Mouse (Mus musculus) MEL (cell line): ENCODE results near the gene Catsperz. TPM values are rescaled to one million over a fixed set of nuclear protein-coding genes. Genes with fewer than 3 reads are reported as not detected.

Source experiments
- DNase-seq: peaks from one replicate; pipeline ENCODE4 v3.0.0; 2011; ENCODE audit warnings: low read depth, low spot score
- H3K27ac ChIP-seq: 2 replicates; pipeline ENCODE4 v1.5.1; 2012; ENCODE audit warnings: low read depth, mild to moderate bottlenecking, control low read depth, low read length, moderate library complexity; ENCODE audit not compliant: control insufficient read depth
- H3K27me3 ChIP-seq, 2 experiments: fragments of 150-350 bp in 1 of 2; sonication (generic) in 1 of 2; 2 replicates each; pipeline ENCODE4 v1.6.1; 2012; ENCODE audit warnings: low read length in 2 of 2, mild to moderate bottlenecking in 2 of 2, improper control_type of control experiment in 1 of 2, moderate library complexity in 1 of 2; ENCODE audit not compliant: insufficient read depth in 2 of 2, control insufficient read depth in 1 of 2
- H3K36me3 ChIP-seq, 2 experiments: 2 replicates each; pipeline ENCODE4 v1.6.1; 2012 to 2014; ENCODE audit warnings: low read length in 2 of 2, improper control_type of control experiment in 1 of 2, inconsistent platforms in 1 of 2, mild to moderate bottlenecking in 1 of 2; ENCODE audit not compliant: insufficient read depth in 2 of 2, control insufficient read depth in 1 of 2
- H3K4me1 ChIP-seq, 2 experiments: fragments of 150-350 bp in 1 of 2; sonication (generic) in 1 of 2; 2 replicates each; pipeline ENCODE4 v1.6.1; 2012; ENCODE audit warnings: low read length in 2 of 2, improper control_type of control experiment in 1 of 2, mild to moderate bottlenecking in 1 of 2; ENCODE audit not compliant: insufficient read depth in 2 of 2, control insufficient read depth in 1 of 2
- H3K4me3 ChIP-seq, 2 experiments: fragments of 150-350 bp in 1 of 2; sonication (generic) in 1 of 2; 2 replicates each; pipeline ENCODE4 v1.5.1; 2012; ENCODE audit warnings: low read depth in 2 of 2, low read length in 2 of 2, mild to moderate bottlenecking in 2 of 2, moderate library complexity in 2 of 2, control low read depth in 1 of 2, improper control_type of control experiment in 1 of 2; ENCODE audit not compliant: control insufficient read depth in 1 of 2, insufficient read depth in 1 of 2
- H3K79me2 ChIP-seq: 2 replicates; pipeline ENCODE4 v1.6.1; 2012; ENCODE audit warnings: mild to moderate bottlenecking, low read length, moderate library complexity; ENCODE audit not compliant: control insufficient read depth, poor library complexity, insufficient read depth
- H3K9ac ChIP-seq: 2 replicates; pipeline ENCODE4 v1.6.1; 2012; ENCODE audit warnings: low read depth, mild to moderate bottlenecking, control low read depth, low read length, moderate library complexity; ENCODE audit not compliant: control insufficient read depth, poor library complexity, severe bottlenecking
- H3K9me3 ChIP-seq: fragments of 150-350 bp; sonication (generic); replicated peaks from 2 replicates; pipeline ENCODE4 v1.6.1; 2012; ENCODE audit warnings: mild to moderate bottlenecking, low read length, improper control_type of control experiment, moderate library complexity; ENCODE audit not compliant: insufficient read depth
- BHLHE40 ChIP-seq: IDR thresholded peaks from 2 replicates; pipeline ENCODE4 v1.6.1; 2012; ENCODE audit warnings: low read depth, mild to moderate bottlenecking, inconsistent platforms, low read length, improper control_type of control experiment, borderline replicate concordance
- CHD2 ChIP-seq: IDR thresholded peaks from 2 replicates; pipeline ENCODE4 v1.6.1; 2011; ENCODE audit warnings: low read length, improper control_type of control experiment
- EP300 ChIP-seq, 2 experiments: IDR thresholded peaks; 2 replicates each; pipeline ENCODE4 v1.6.1; 2011; ENCODE audit warnings: improper control_type of control experiment in 2 of 2, low read length in 2 of 2, low read depth in 1 of 2, mild to moderate bottlenecking in 1 of 2
- GABPA ChIP-seq: IDR thresholded peaks from 2 replicates; pipeline ENCODE4 v1.6.1; 2012; ENCODE audit warnings: low read depth, mild to moderate bottlenecking, inconsistent platforms, low read length, improper control_type of control experiment, moderate library complexity
- HCFC1 ChIP-seq: IDR thresholded peaks from 2 replicates; pipeline ENCODE4 v1.6.1; 2012; ENCODE audit warnings: low read depth, mild to moderate bottlenecking, inconsistent platforms, low read length, improper control_type of control experiment, moderate library complexity
- JUND ChIP-seq: IDR thresholded peaks from 2 replicates; pipeline ENCODE4 v1.6.1; 2011; ENCODE audit warnings: low read depth, mild to moderate bottlenecking, improper control_type of control experiment, low read length
- KAT2A ChIP-seq: conservative IDR thresholded peaks from 2 replicates; pipeline ENCODE4 v1.6.1; 2012; ENCODE audit warnings: low read depth, low read length, improper control_type of control experiment, inconsistent platforms
- MAFK ChIP-seq: IDR thresholded peaks from 2 replicates; pipeline ENCODE4 v1.6.1; 2011; ENCODE audit warnings: low read depth, mild to moderate bottlenecking, low read length, improper control_type of control experiment, borderline replicate concordance
- MAZ ChIP-seq: IDR thresholded peaks from 2 replicates; pipeline ENCODE4 v1.6.1; 2012; ENCODE audit warnings: low read depth, mild to moderate bottlenecking, inconsistent platforms, low read length, improper control_type of control experiment
- MXI1 ChIP-seq: IDR thresholded peaks from 2 replicates; pipeline ENCODE4 v1.6.1; 2011; ENCODE audit warnings: mild to moderate bottlenecking, low read depth, low read length, improper control_type of control experiment
- POLR2AphosphoS5 ChIP-seq: IDR thresholded peaks from 2 replicates; pipeline ENCODE4 v1.6.1; 2012; ENCODE audit warnings: low read depth, borderline replicate concordance, mild to moderate bottlenecking, inconsistent platforms, low read length, moderate library complexity, mixed read lengths
- TCF12 ChIP-seq: IDR thresholded peaks from 2 replicates; pipeline ENCODE4 v1.6.1; 2014; ENCODE audit warnings: low read depth, mild to moderate bottlenecking, inconsistent platforms, low read length, improper control_type of control experiment, moderate library complexity
- USF2 ChIP-seq, 2 experiments: IDR thresholded peaks; 2 replicates each; pipeline ENCODE4 v1.6.1; 2011 to 2012; ENCODE audit warnings: improper control_type of control experiment in 2 of 2, low read length in 2 of 2, borderline replicate concordance in 1 of 2, inconsistent platforms in 1 of 2, low read depth in 1 of 2, mild to moderate bottlenecking in 1 of 2; ENCODE audit not compliant: insufficient read depth in 1 of 2
- ZKSCAN1 ChIP-seq: IDR thresholded peaks from 2 replicates; pipeline ENCODE4 v1.6.1; 2012; ENCODE audit warnings: low read depth, mild to moderate bottlenecking, inconsistent platforms, low read length, improper control_type of control experiment, moderate library complexity
- ZMIZ1 ChIP-seq: IDR thresholded peaks from 2 replicates; pipeline ENCODE4 v1.6.1; 2012; ENCODE audit warnings: low read depth, mild to moderate bottlenecking, inconsistent platforms, low read length, improper control_type of control experiment, moderate library complexity
- polyA plus RNA-seq, 2 experiments: library from polyadenylated mRNA; stranded (reverse) in 1 of 2; unstranded in 1 of 2; fragments of >175 nt in 1 of 2; fragments of >200 nt in 1 of 2; gene quantifications; 2 replicates each; pipeline versions ENCODE4 v1.2.1 to v1.2.4; 2012; ENCODE audit warnings: low replicate concordance in 2 of 2, low read depth in 1 of 2; ENCODE audit not compliant: insufficient read length in 2 of 2, insufficient read depth in 1 of 2, missing spikeins in 1 of 2
- total RNA-seq: library from RNA; depleted of rRNA; stranded (reverse); fragments of 300-350 nt; gene quantifications from 2 replicates; pipeline ENCODE4 v1.2.3, GENCODE M21; 2012

The Catsperz gene
- total and polyA plus RNA-seq, 3 experiments, result 0.65 to 2.4 TPM; not detected in 1

DNA sequence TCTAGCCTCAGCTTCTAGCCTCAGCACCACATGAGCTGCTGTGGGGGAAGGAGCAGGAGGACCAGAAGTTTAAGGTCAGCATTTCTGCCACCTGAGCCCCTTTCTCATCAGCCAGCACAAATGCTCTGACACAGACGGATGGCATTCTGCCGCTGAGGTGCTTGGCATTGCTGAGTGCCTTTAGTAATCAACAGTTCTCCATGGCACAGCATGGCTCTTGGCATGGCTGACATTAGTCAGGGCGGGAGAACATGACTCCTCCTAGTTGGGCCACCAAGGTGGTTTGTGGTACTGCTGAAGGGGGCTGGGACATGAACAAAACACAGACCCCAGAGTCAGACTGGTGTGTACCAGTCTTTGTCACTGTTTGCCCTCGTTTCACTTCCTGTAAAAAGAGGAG is 23.0 kb upstream of the Catsperz start:
- H3K9me3 ChIP-seq, result no peaks in the 10 kb centered on the region
- 0 out of 4 replicates have a peak, but pooled peaks cover 0 to 6% of the 10 kb centered on the region in 2 experiments for H3K4me1 ChIP-seq
- peaks cover 1% of the 10 kb centered on the region; the same call in 1 of the 2 replicates for H3K79me2 ChIP-seq
- no peaks in the 10 kb centered on the region for H3K27me3 ChIP-seq
- no peak overlapping the region for H3K4me3 ChIP-seq
- DNase-seq, result no peak
- no peak overlapping the region for H3K27ac ChIP-seq
- H3K36me3 ChIP-seq, result peaks cover 0 to 6% of the 10 kb centered on the region in 2 experiments; a peak in 1 of 4 replicates
- TF ChIP-seq POLR2AphosphoS5 (no peak), MXI1 (no peak), BHLHE40 (no peak), MAFK (no peak), HCFC1 (no peak), USF2 (IDR thresholded peaks at IDR 0.05; ENCODE audit: borderline replicate concordance in 1 of 2, insufficient read depth in 1 of 2, low read depth in 1 of 2, low read length in 2 of 2) (no peak), ZMIZ1 (no peak), TCF12 (no peak), ZKSCAN1 (no peak), GABPA (no peak)
- H3K9ac ChIP-seq, result no peak overlapping the region

DNA sequence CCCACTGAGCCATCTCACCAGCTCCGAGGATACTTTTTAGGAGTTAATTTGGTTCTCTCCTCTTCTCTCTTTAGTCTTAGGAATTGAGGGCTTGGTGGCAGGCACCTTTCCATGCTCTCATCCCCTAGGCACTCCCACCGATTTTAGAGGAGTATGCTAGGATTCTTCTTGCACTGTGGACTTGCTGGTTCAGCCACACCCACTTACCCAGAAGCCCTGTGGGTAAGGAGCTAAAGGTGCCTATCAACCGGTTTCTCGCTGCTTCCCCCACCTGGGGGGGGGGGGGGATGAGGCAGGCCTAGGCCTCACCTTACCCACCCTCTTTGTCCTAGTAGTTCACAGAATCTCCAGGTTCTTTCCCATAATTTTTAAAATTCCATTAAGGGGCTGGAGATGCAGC is 22.6 kb upstream of the Catsperz start:
- no peak for TF ChIP-seq ZKSCAN1
- no peak for TF ChIP-seq KAT2A
- no peak for TF ChIP-seq JUND
- TF ChIP-seq EP300 (IDR thresholded peaks at IDR 0.05; ENCODE audit: low read depth in 1 of 2, low read length in 2 of 2), result no peak
- TF ChIP-seq CHD2, result no peak
- no peak for TF ChIP-seq MAZ
- Histone ChIP-seq H3K79me2 (peaks cover 3% of the 10 kb centered on the region; the same call in 1 of the 2 replicates), H3K27ac (no peak overlapping the region), H3K36me3 (peaks cover 0 to 4% of the 10 kb centered on the region in 2 experiments; a peak in 1 of 4 replicates), H3K4me1 (peaks cover 0 to 9% of the 10 kb centered on the region in 2 experiments; a peak in 2 of 4 replicates), H3K9ac (no peak overlapping the region), H3K9me3 (no peaks in the 10 kb centered on the region), H3K27me3 (no peaks in the 10 kb centered on the region), H3K4me3 (no peak overlapping the region)
- no peak for DNase-seq
